Mouse (Mus musculus) CD4-positive, CD25-positive, alpha-beta regulatory T cell (primary cell): ENCODE results near the gene Proser2. TPM values are rescaled to one million over a fixed set of nuclear protein-coding genes. Genes with fewer than 3 reads are reported as not detected.

Experiments
- polyA plus RNA-seq: library from polyadenylated mRNA; unstranded; fragments of 100-300 nt; shearing (Covaris generic); gene quantifications from one replicate; pipeline ENCODE4 v1.2.1, GENCODE M21; 2017

Gene Proser2
- 0.13 TPM for polyA plus RNA-seq

GRCm38 (mm10) chr2:6129555-6130355 is at the start of gene Proser2:
Gene Proser2 (minus strand): TSS chr2:6130211.

Other genes with a start within 250 kb of the Proser2 start
- gene Sec61a2, start 234.8 kb downstream of the Proser2 start, polyA plus RNA-seq, result 25.3 TPM
- gene Dhtkd1, start 187.4 kb downstream of the Proser2 start, polyA plus RNA-seq, result 0.29 TPM
- 17.4 TPM for gene Upf2, start 178.7 kb downstream of the Proser2 start, polyA plus RNA-seq
- 0.13 TPM for gene Echdc3, start 82.8 kb upstream of the Proser2 start, polyA plus RNA-seq
- gene Usp6nl, start 192.5 kb upstream of the Proser2 start, polyA plus RNA-seq, result 20.2 TPM